Mouse (Mus musculus) stomach, postnatal 0 days (tissue): ENCODE measurements at regions not wholly inside any gene's neighbourhood (a gene's known extent, or its start where the extent isn't known, plus 50 kb on each side); places are given as distances from the start of the nearest gene placed in this dataset.

Experiments
- CTCF ChIP-seq: IDR thresholded peaks from 2 replicates; pipeline ENCODE4 v1.5.1; 2016; ENCODE audit warnings: antibody characterized with exemption, low read depth, mild to moderate bottlenecking, moderate library complexity
- EP300 ChIP-seq: optimal IDR thresholded peaks from 2 replicates; pipeline ENCODE3; 2016; ENCODE audit warnings: antibody characterized with exemption

GRCm38 (mm10) chr5:80766591-80766990 lies 253.3 kb upstream of the Adgrl3 start:
- no peak for TF ChIP-seq CTCF
- TF ChIP-seq EP300, result no peak
